Mouse (Mus musculus): ENCODE data around the gene Cyp1b1.

- TF ChIP-seq CTCF (IDR thresholded peaks at IDR 0.05; ENCODE audit: borderline replicate concordance, insufficient read depth, low read depth, low read length) (no peak), POLR2A (IDR thresholded peaks at IDR 0.05; ENCODE audit: borderline replicate concordance, insufficient read depth, low read length) (no peak)
These were observed 57.1 kb downstream of the Cyp1b1 start for GRCm38 (mm10) chr17:79657785-79658184.
